Mouse (Mus musculus): ENCODE data around the gene Mypop.

DNA sequence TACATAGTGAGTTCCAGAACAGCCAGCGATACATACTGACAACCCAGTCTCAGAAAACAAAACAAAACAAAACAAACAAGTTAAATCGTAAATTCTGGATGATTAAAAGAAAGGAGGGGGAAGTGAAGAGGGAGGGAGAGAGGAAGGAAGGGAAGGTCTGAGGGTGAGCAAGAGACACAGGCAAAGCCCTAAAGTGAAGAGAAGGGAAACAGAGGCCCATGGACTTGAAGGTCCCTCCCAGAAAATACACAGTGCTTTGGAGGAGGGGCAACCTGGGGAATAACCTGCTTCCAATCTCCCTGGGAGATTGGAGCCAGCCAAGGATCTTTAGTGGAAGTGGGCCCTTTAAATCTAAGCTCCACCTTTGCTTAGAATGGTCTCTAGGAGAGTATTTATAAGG is 3.9 kb upstream of the Mypop start, which contains the start of gene Nanos2:
- TF ChIP-seq CTCF (IDR thresholded peaks at IDR 0.05; ENCODE audit: low read depth, low read length) (no peak), POLR2A (IDR thresholded peaks at IDR 0.05; ENCODE audit: borderline replicate concordance, low read depth, low read length) (no peak)
